ENCODE assay signal across 8 mouse cellular contexts in genomic region chrX:170019219-170019953, GRCm38 (mm10). TPM values are rescaled to one million over a fixed set of nuclear protein-coding genes. Genes with fewer than 3 reads are reported as not detected.
A peak's percentile ranks its signal among the peaks of the same experiment; 100 is the strongest.
DNase-seq lines count a peak whose midpoint lies in the region; ATAC-seq and TF ChIP-seq lines count a peak whose summit lies in the region.
"Not testable (repeated sequence)": the region's sequence is repeated elsewhere in the genome, so short reads cannot be mapped to it uniquely, and the experiment has no call there.

No protein-coding gene starts in this region.

- TF ChIP-seq CTCF in E14TG2a.4 (conservative IDR thresholded peaks at IDR 0.05; ENCODE audit: low read length): peak; percentile 22
- not testable (repeated sequence) for TF ChIP-seq CTCF in heart, postnatal 0 days (IDR thresholded peaks at IDR 0.05; ENCODE audit: low read depth)

- peaks cover 59% of the 10 kb centered on the region for H3K36me3 ChIP-seq in E14TG2a.4 (ENCODE audit: insufficient read depth, low read length)
- peaks cover 32% of the 10 kb centered on the region for H3K36me3 ChIP-seq in forebrain, embryonic 15.5 days
- H3K36me3 ChIP-seq in heart, postnatal 0 days (replicated peaks; ENCODE audit: control insufficient read depth, insufficient read depth, low read length): peaks cover 28% of the 10 kb centered on the region
- H3K36me3 ChIP-seq in kidney, embryonic 16.5 days (ENCODE audit: insufficient read depth, low read length): peaks cover 39% of the 10 kb centered on the region
- peaks cover 34% of the 10 kb centered on the region for H3K36me3 ChIP-seq in lung, embryonic 15.5 days
- peaks cover 16% of the 10 kb centered on the region for H3K36me3 ChIP-seq in neural tube, embryonic 11.5 days (ENCODE audit: control insufficient read depth, insufficient read depth, low read length)

- H3K4me1 ChIP-seq in E14TG2a.4 (replicated peaks; ENCODE audit: low read depth, low read length): peaks cover 31% of the 10 kb centered on the region
- H3K4me1 ChIP-seq in forebrain, embryonic 15.5 days; heart, postnatal 0 days (ENCODE audit: control insufficient read depth, insufficient read depth); kidney, embryonic 16.5 days (ENCODE audit: insufficient read depth, low read length); lung, embryonic 15.5 days; neural tube, embryonic 11.5 days (ENCODE audit: control insufficient read depth, insufficient read depth, low read length): not testable (repeated sequence)

- peak; percentile 8; the same call in 1 of the 2 replicates for ATAC-seq in common myeloid progenitor, adult 5-6 weeks (replicated peaks; ENCODE audit: low read depth, poor library complexity, severe bottlenecking)
- ATAC-seq in forebrain, embryonic 15.5 days (replicated peaks): peak; percentile 49
- peak; percentile 53 for ATAC-seq in heart, postnatal 0 days (ENCODE audit: insufficient read depth, low read depth)
- ATAC-seq in kidney, embryonic 16.5 days (ENCODE audit: low FRiP score, low TSS enrichment): peak; percentile 62
- ATAC-seq in lung, embryonic 15.5 days (ENCODE audit: borderline replicate concordance, extremely low read depth, low FRiP score, low TSS enrichment): peak; percentile 60
- ATAC-seq in neural tube, embryonic 11.5 days (ENCODE audit: insufficient read depth, low FRiP score, low TSS enrichment): peak; percentile 28

- not testable (repeated sequence) for H3K9ac ChIP-seq in forebrain, embryonic 15.5 days (replicated peaks); heart, postnatal 0 days (replicated peaks; ENCODE audit: low read depth, low read length); kidney, embryonic 16.5 days (replicated peaks; ENCODE audit: low read length); lung, embryonic 15.5 days; neural tube, embryonic 11.5 days (ENCODE audit: low read length)

- peaks cover 43% of the 10 kb centered on the region for H3K9me3 ChIP-seq in E14TG2a.4 (ENCODE audit: low read length)
- H3K9me3 ChIP-seq in forebrain, embryonic 15.5 days: peaks cover 22% of the 10 kb centered on the region
- H3K9me3 ChIP-seq in heart, postnatal 0 days (replicated peaks; ENCODE audit: control insufficient read depth, low read length): peaks cover 17% of the 10 kb centered on the region
- peaks cover 30% of the 10 kb centered on the region for H3K9me3 ChIP-seq in kidney, embryonic 16.5 days (ENCODE audit: low read length)
- H3K9me3 ChIP-seq in lung, embryonic 15.5 days: not testable (repeated sequence)
- H3K9me3 ChIP-seq in neural tube, embryonic 11.5 days (ENCODE audit: control insufficient read depth, low read length): peaks cover 20% of the 10 kb centered on the region

- WGBS in forebrain, embryonic 15.5 days: 83% methylated on average over 30 of the region's 30 CpGs
- WGBS in heart, postnatal 0 days: 84% methylated on average over 30 of the region's 30 CpGs
- 84% methylated on average over 30 of the region's 30 CpGs for WGBS in kidney, embryonic 16.5 days
- WGBS in lung, embryonic 15.5 days: 84% methylated on average over 30 of the region's 30 CpGs
- WGBS in neural tube, embryonic 11.5 days: 86% methylated on average over 30 of the region's 30 CpGs

- not testable (repeated sequence) for TF ChIP-seq EP300 in heart, postnatal 0 days (IDR thresholded peaks at IDR 0.05; ENCODE audit: low read depth)

- H3K27me3 ChIP-seq in E14TG2a.4 (ENCODE audit: insufficient read depth, low read length); forebrain, embryonic 15.5 days; heart, postnatal 0 days (ENCODE audit: control insufficient read depth, insufficient read depth, low read length); kidney, embryonic 16.5 days (ENCODE audit: insufficient read depth, low read length); lung, embryonic 15.5 days; neural tube, embryonic 11.5 days (ENCODE audit: control insufficient read depth, insufficient read depth, low read length): not testable (repeated sequence)

- peak overlapping the region; percentile 8 for H3K27ac ChIP-seq in forebrain, embryonic 15.5 days (replicated peaks)
- not testable (repeated sequence) for H3K27ac ChIP-seq in heart, postnatal 0 days (ENCODE audit: low read depth); kidney, embryonic 16.5 days (ENCODE audit: low read length); lung, embryonic 15.5 days; neural tube, embryonic 11.5 days (ENCODE audit: low read depth, low read length)

- not testable (repeated sequence) for H3K4me2 ChIP-seq in forebrain, embryonic 15.5 days (replicated peaks); heart, postnatal 0 days (ENCODE audit: low read depth, low read length); kidney, embryonic 16.5 days (replicated peaks; ENCODE audit: low read depth, low read length); lung, embryonic 15.5 days; neural tube, embryonic 11.5 days (ENCODE audit: low read depth)

- DNase-seq in heart, postnatal 0 days (ENCODE audit: low spot score): peak; percentile 4
- DNase-seq in neural tube, embryonic 11.5 days (ENCODE audit: low spot score): peak; percentile 22
- peak; percentile 46 for DNase-seq in thymus, postnatal 0 days (ENCODE audit: low spot score)

- peak overlapping the region; percentile 80 for H3K4me3 ChIP-seq in E14TG2a.4 (replicated peaks; ENCODE audit: low read length)
- H3K4me3 ChIP-seq in forebrain, embryonic 15.5 days; heart, postnatal 0 days (ENCODE audit: low read depth, low read length); kidney, embryonic 16.5 days (ENCODE audit: low read length); lung, embryonic 15.5 days; neural tube, embryonic 11.5 days (ENCODE audit: low read depth, low read length): not testable (repeated sequence)

RNA-seq across cellular contexts. Expression of gene Gm21887, which starts 9.9 kb away (rescaled TPM):
- 108 and 116 TPM in 2 replicates for total RNA-seq in common myeloid progenitor, adult 5-6 weeks (2017)
- polyA plus RNA-seq in forebrain, embryonic 15.5 days (2015; fragmentation: Nextera tagmentation; extraction: Ambion mirVana): 189 and 242 TPM in 2 replicates
- total RNA-seq in heart, postnatal 0 days (2014; rRNA removed; ENCODE audit: low replicate concordance): 0.88 and 16.5 TPM in 2 replicates
- 32.6 and 63.9 TPM in 2 replicates for polyA plus RNA-seq in heart, postnatal 0 days (2015; fragmentation: Nextera tagmentation; extraction: Ambion mirVana)
- polyA plus RNA-seq in kidney, embryonic 16.5 days (2015; fragmentation: Nextera tagmentation; extraction: Ambion mirVana): 162 and 299 TPM in 2 replicates
- 199 and 218 TPM in 2 replicates for polyA plus RNA-seq in lung, embryonic 15.5 days (2015; fragmentation: Nextera tagmentation; extraction: Ambion mirVana)
- 214 and 267 TPM in 2 replicates for polyA plus RNA-seq in neural tube, embryonic 11.5 days (2014; fragmentation: Nextera tagmentation; extraction: Ambion mirVana)
- polyA plus RNA-seq in thymus, postnatal 0 days (2015; fragmentation: Nextera tagmentation; extraction: Ambion mirVana): 166 and 243 TPM in 2 replicates

Comparison
In these comparisons a context has a peak if more than half of its experiments do, and no peak if none do; other contexts are left out.
1. ATAC-seq: peak in every context shown above with its lines; median percentile 62 in kidney, embryonic 16.5 days; 60 in lung, embryonic 15.5 days; 53 in heart, postnatal 0 days; 49 in forebrain, embryonic 15.5 days; 28 in neural tube, embryonic 11.5 days; 8 in common myeloid progenitor, adult 5-6 weeks.